Mouse (Mus musculus) cerebellum, adult 2 months (tissue): ENCODE results near the gene Hspa12a. TPM values are rescaled to one million over a fixed set of nuclear protein-coding genes. Genes with fewer than 3 reads are reported as not detected.
A peak's percentile ranks its signal among the peaks of the same experiment; 100 is the strongest.

ENCODE experiments used
- DNase-seq, 2 experiments: peaks; one replicate each; pipeline ENCODE4 v3.0.0; 2021
- H3K27ac ChIP-seq: fragments of 200-500 bp; 2 replicates; pipeline ENCODE4 v1.5.1; 2012; ENCODE audit warnings: low read length, control low read depth, inconsistent platforms; ENCODE audit not compliant: insufficient read depth
- H3K27me3 ChIP-seq: fragments of 200-500 bp; 2 replicates; pipeline ENCODE4 v1.6.1; 2012; ENCODE audit warnings: inconsistent platforms, mild to moderate bottlenecking, low read length, moderate library complexity; ENCODE audit not compliant: control insufficient read depth, insufficient read depth
- H3K4me1 ChIP-seq: fragments of 200-500 bp; 2 replicates; pipeline ENCODE4 v1.6.1; 2011; ENCODE audit warnings: low read length; ENCODE audit not compliant: control insufficient read depth, insufficient read depth
- H3K4me3 ChIP-seq: fragments of 200-500 bp; replicated peaks from 2 replicates; pipeline ENCODE3; 2011; ENCODE audit warnings: mild to moderate bottlenecking, low read depth, low read length, control low read depth; ENCODE audit not compliant: insufficient read depth
- CTCF ChIP-seq: fragments of 200-500 bp; IDR thresholded peaks from 2 replicates; pipeline ENCODE4 v1.5.1; 2011; ENCODE audit warnings: low read depth, mild to moderate bottlenecking, control low read depth, low read length, moderate library complexity, borderline replicate concordance; ENCODE audit not compliant: insufficient read depth
- POLR2A ChIP-seq: fragments of 200-500 bp; IDR thresholded peaks from 2 replicates; pipeline ENCODE4 v1.6.1; 2011; ENCODE audit warnings: low read length, control low read depth, borderline replicate concordance; ENCODE audit not compliant: insufficient read depth
- WGBS: fragments of 180-500 bp; shearing (Covaris S2); methylation state at CpG from one replicate; pipeline ENCODE4 v1.1.7; 2018; 5-methylcytosine and 5-hydroxymethylcytosine counted together
- polyA plus RNA-seq: library from polyadenylated mRNA; depleted of rRNA; stranded (reverse); fragments of >200 nt; gene quantifications from 2 replicates; pipeline ENCODE4 v1.2.3, GENCODE M21; 2012

Gene Hspa12a
- polyA plus RNA-seq, 1 experiment, result 103 TPM

- WGBS, result 91% methylated on average over 13 of the region's 13 CpGs
- Histone ChIP-seq H3K4me3 (no peak overlapping the region), H3K27me3 (no peaks in the 10 kb centered on the region), H3K27ac (no peak overlapping the region), H3K4me1 (peaks cover 25% of the 10 kb centered on the region)
- no peak for TF ChIP-seq POLR2A
- no peak for TF ChIP-seq CTCF
- no peak for DNase-seq
Measured at GRCm38 (mm10) chr19:58833639-58834180, 109.7 kb downstream of the Hspa12a start.

DNA sequence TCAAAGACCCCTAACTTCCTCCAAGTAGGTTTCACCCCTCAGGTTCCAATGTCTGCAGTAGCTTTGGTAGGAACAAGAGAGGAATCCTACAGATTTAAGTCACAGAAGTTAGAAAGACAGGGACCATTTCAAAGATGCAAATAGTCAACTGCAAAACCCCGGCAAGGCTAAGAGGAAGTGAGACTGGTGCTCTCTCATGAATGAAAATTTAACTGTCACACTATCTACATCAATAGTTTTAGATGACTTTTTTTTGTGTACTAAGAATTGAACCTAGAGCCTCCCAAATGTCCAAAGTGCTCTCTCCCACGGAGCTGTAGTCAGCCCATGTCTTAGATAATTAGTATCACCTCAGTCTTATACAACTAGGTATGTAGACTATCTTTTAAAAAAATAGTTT is 110.5 kb downstream of the Hspa12a start:
- H3K27me3 ChIP-seq, result no peaks in the 10 kb centered on the region
- no peak overlapping the region for H3K4me3 ChIP-seq
- TF ChIP-seq POLR2A, result no peak
- no peak for TF ChIP-seq CTCF
- no peak overlapping the region for H3K27ac ChIP-seq
- WGBS, result 93% methylated on average over 2 of the region's 2 CpGs
- H3K4me1 ChIP-seq, result peaks cover 26% of the 10 kb centered on the region
- no peak for DNase-seq

DNA sequence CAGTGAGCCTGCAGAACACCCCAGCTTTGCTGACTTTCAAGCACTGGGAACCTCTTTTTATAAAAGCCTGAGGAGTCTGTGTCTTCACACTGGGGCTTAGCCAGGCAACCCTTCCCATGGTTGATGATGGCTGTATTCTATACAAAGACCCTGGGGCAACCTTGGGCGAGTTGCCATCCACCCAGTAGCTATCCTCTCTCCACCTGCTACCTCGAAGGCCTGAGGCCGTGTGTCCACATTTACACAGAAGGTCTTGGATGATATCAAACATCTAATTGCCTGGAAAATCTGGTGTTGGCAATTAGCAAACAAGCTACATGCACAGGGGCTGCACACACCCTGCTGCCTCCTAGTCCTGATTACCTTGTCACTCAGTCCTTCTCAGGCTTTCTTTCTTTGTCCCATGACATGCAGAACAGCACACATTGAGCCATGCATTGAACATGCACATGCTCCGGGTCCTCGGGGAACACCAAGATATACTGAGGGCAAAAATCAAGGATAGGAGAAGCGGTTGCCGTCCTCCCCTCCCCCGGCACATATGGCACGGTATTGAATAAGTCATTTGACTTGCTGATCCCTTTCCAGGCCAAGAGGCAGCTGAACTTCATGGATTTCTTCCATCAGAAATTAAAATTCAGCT is 112.1 kb downstream of the Hspa12a start:
- Histone ChIP-seq H3K4me1 (peaks cover 32% of the 10 kb centered on the region), H3K27me3 (no peaks in the 10 kb centered on the region), H3K27ac (no peak overlapping the region), H3K4me3 (no peak overlapping the region)
- DNase-seq, result peak; percentile 50 to 55
- TF ChIP-seq POLR2A, result no peak
- TF ChIP-seq CTCF, result no peak
- 33% methylated on average over 9 of the region's 9 CpGs for WGBS

DNA sequence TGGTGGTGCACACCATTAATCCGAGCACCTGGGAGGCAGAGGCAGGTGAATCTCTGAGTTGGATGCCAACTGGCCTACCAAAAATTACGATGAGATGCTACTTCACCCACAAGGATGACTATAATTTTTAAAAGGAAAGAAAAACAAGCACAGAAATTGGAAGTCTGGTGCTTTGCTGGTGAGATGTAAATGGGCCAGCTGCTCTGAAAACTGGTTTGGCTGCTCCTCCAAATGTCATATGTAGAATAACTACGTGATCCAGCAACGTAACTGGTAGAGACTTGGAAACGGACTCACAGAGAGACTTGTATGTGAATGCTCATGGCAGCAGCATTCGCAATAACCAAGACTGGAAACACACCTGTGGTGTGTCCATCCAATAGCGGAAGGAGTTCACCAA is 113.3 kb downstream of the Hspa12a start:
- WGBS, result 83% methylated on average over 7 of the region's 7 CpGs
- TF ChIP-seq POLR2A (no peak), CTCF (no peak)
- Histone ChIP-seq H3K4me3 (no peak overlapping the region), H3K4me1 (peaks cover 32% of the 10 kb centered on the region), H3K27ac (no peak overlapping the region), H3K27me3 (no peaks in the 10 kb centered on the region)
- no peak for DNase-seq

- WGBS, result 13% methylated on average over 5 of the region's 5 CpGs
- Histone ChIP-seq H3K4me1 (peaks cover 32% of the 10 kb centered on the region), H3K4me3 (no peak overlapping the region), H3K27me3 (no peaks in the 10 kb centered on the region), H3K27ac (no peak overlapping the region)
- peak; percentile 65 to 76 for DNase-seq
- no peak for TF ChIP-seq POLR2A
- TF ChIP-seq CTCF, result no peak
Measured at GRCm38 (mm10) chr19:58829575-58829974, 113.9 kb downstream of the Hspa12a start.

- DNase-seq, result no peak
- Histone ChIP-seq H3K27me3 (no peaks in the 10 kb centered on the region), H3K4me3 (no peak overlapping the region), H3K27ac (no peak overlapping the region), H3K4me1 (peaks cover 43% of the 10 kb centered on the region)
- WGBS, result 56% methylated on average over 7 of the region's 7 CpGs
- no peak for TF ChIP-seq POLR2A
Measured at GRCm38 (mm10) chr19:58827656-58828055, 115.8 kb downstream of the Hspa12a start.

DNA sequence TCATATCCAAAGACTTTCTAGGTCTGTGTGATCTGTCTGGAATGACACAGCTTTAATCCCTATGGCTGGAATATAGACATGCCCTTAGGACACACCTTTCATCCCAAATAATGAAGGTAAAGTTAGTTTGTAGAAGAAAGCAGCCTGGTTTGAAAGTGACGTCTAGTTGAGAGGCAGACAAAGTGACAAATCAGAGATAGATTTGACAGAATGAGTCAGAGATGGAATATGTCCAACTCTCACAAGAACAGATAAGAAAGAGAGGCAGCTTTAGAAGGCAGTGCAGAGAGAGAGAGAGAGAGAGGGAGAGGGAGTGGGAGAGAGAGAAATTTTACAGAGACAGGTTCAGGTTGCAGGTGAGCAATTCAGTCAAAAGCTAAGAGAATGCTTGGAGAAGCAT is 119.1 kb downstream of the Hspa12a start:
- no peak overlapping the region for H3K4me3 ChIP-seq
- 90% methylated on average over 1 of the region's 1 CpGs for WGBS
- H3K27me3 ChIP-seq, result no peaks in the 10 kb centered on the region
- DNase-seq, result no peak
- no peak overlapping the region for H3K27ac ChIP-seq
- H3K4me1 ChIP-seq, result peaks cover 27% of the 10 kb centered on the region
- no peak for TF ChIP-seq CTCF
- TF ChIP-seq POLR2A, result no peak

DNA sequence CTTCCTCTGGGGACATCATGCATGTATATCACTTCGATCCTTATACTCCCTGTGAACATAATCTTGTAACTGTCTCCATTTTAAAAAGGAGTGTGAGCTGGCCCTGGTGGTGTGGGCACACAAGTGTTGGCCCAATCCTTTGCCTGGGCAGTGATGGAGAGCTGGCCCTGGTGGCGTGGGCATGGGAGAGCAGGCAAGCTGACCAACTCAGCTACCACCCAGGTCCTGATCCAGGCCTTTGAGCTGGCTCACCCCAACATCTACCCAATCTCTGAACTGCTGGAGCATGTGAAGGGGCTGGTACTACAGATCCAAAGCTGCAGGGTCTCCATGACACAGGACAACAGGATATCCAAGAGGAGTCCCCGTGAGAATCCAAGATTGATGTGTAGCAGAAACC is 120.2 kb downstream of the Hspa12a start:
- Histone ChIP-seq H3K27ac (no peak overlapping the region), H3K4me3 (no peak overlapping the region), H3K27me3 (no peaks in the 10 kb centered on the region), H3K4me1 (peaks cover 23% of the 10 kb centered on the region)
- WGBS, result 63% methylated on average over 3 of the region's 3 CpGs
- no peak for TF ChIP-seq CTCF
- DNase-seq, result peak in 1 of 2 experiments; percentile 34
